Mouse (Mus musculus): ENCODE results near the gene Oxsr1.

The Oxsr1 gene

GRCm38 (mm10) chr9:119212996-119213395 is 109.2 kb downstream of the Oxsr1 start:
- DNase-seq = no peak

DNA sequence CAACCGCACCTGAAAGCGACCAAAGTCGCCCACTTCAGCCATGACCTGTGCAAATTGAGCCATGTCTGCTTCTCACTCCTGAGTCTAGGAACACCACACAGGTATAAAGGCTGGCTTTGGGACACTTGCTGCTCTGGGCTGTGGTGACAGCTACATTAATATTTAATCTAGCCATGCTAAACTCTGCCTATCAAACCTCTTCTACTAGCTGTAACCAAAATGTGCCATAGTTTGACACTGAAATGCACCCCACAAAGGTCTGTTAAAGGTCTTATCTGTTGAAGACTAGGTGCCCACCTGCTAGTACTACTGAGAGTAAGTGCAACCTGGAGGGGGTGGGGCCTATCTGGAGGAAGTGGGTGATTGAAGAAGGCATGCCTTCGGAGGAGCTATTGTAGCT is 113.2 kb downstream of the Oxsr1 start, which contains the start of gene Slc22a13:
Gene Slc22a13, minus strand, starts transcription at position 101 of the 400 bp plus-strand sequence.
- DNase-seq = no peak

GRCm38 (mm10) chr9:119207113-119207512 is 115.1 kb downstream of the Oxsr1 start:
- DNase-seq = peak; percentile 41

GRCm38 (mm10) chr9:119206666-119207065 is 115.6 kb downstream of the Oxsr1 start:
- DNase-seq = no peak

- DNase-seq = no peak
Measured at GRCm38 (mm10) chr9:119205756-119206155, 116.5 kb downstream of the Oxsr1 start.

GRCm38 (mm10) chr9:119203617-119204016 is 118.6 kb downstream of the Oxsr1 start:
- DNase-seq = no peak

DNA sequence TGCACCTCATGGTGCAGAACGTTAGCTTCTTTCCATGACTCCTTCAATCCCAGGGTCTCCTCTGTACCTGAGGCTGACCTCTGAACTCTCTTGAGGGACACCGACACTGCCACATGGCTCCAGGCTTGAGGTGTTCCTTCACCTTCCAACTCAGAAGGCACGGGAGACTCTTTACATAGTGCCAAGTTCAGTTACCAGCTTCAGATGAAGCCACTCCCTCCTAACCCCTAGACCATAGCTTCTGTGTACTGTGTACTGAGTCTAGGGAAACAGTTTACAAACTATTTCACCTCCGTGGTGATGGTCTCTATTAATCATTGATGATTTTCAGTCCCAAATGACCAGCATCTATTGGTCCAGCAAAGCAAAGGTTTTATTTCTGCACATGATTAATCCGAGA is 120.6 kb downstream of the Oxsr1 start:
- DNase-seq = no peak

DNA sequence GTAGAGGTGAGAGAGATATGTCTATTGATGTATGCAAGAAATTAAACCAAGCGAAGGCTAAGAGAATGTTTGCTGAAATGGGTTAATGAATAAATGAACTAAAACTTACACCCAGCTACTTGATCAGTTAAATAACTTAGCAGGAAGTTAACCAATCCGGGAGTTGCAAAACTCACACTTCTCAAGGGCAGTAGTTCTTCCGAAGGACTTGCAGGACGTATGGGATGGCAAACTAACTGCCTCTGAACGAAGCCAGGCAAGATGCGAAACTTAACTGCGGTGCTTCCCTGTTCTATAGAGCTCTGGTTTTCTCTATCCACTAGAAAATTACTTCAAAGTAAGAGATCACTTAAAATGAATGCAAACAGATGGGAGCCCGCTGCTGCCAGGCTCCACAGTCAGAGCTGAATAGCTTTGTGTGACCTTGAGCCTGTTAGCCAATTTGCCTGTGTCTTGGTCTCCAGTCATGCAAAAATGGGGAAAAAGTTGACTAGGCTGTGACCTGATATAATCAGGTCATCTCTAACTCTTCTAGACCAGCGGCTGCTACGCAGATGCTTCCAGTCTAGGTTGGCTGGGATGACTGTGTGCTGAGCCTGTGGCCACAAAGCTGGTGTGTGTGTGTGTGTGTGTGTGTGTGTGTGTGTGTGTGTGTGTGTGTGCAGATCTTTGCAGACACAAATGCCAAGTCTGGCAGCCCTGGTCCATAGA is 122.9 kb downstream of the Oxsr1 start:
- DNase-seq = no peak

- peak; percentile 80 for DNase-seq
Measured at GRCm38 (mm10) chr9:119192202-119192990, 129.8 kb downstream of the Oxsr1 start.

All from kidney, postnatal 10 days (tissue).